Mouse (Mus musculus) G1E (cell line): ENCODE data around the gene Bbs12. TPM values are rescaled to one million over a fixed set of nuclear protein-coding genes. Genes with fewer than 3 reads are reported as not detected.

ENCODE experiments used
- ATAC-seq: 2 replicates; pipeline ENCODE4 v1.8.0; 2016; ENCODE audit warnings: mild to moderate bottlenecking; ENCODE audit not compliant: insufficient number of reproducible peaks, poor library complexity, low FRiP score, severe bottlenecking; ENCODE audit errors: extremely low read depth
- DNase-seq: peaks from one replicate; pipeline ENCODE4 v3.0.0; 2012; ENCODE audit warnings: low spot score
- H3K27me3 ChIP-seq: 2 replicates; pipeline ENCODE4 v1.6.1; 2012; ENCODE audit warnings: mild to moderate bottlenecking, low read length, inconsistent platforms; ENCODE audit not compliant: insufficient read depth
- H3K36me3 ChIP-seq: replicated peaks from 2 replicates; pipeline ENCODE3; 2012; ENCODE audit warnings: mild to moderate bottlenecking, inconsistent platforms
- H3K4me1 ChIP-seq: 2 replicates; pipeline ENCODE4 v1.6.1; 2012; ENCODE audit warnings: low read depth, low read length, inconsistent platforms, mixed read lengths; ENCODE audit not compliant: insufficient read depth
- H3K4me3 ChIP-seq: 2 replicates; pipeline ENCODE4 v1.5.1; 2012; ENCODE audit warnings: low read depth, mild to moderate bottlenecking, inconsistent platforms, low read length, moderate library complexity, mixed read lengths
- H3K9me3 ChIP-seq: replicated peaks from 2 replicates; pipeline ENCODE4 v1.6.1; 2012; ENCODE audit warnings: inconsistent platforms
- CTCF ChIP-seq: IDR thresholded peaks from 2 replicates; pipeline ENCODE4 v1.5.1; 2012; ENCODE audit warnings: low read depth, low read length, inconsistent platforms, mixed read lengths
- GATA1 ChIP-seq: IDR thresholded peaks from 2 replicates; pipeline ENCODE4 v1.6.1; 2012; ENCODE audit warnings: borderline replicate concordance, low read length, inconsistent platforms, mixed read lengths
- GATA2 ChIP-seq: IDR thresholded peaks from 2 replicates; pipeline ENCODE4 v1.6.1; 2012; ENCODE audit warnings: low read depth, low read length, inconsistent platforms, borderline replicate concordance
- POLR2AphosphoS5 ChIP-seq: IDR thresholded peaks from 2 replicates; pipeline ENCODE4 v1.6.1; 2012; ENCODE audit warnings: low read depth, low read length, inconsistent platforms; ENCODE audit not compliant: insufficient replicate concordance
- TAL1 ChIP-seq: conservative IDR thresholded peaks from 2 replicates; pipeline ENCODE4 v1.6.1; 2012; ENCODE audit warnings: low read depth, low read length, inconsistent platforms, mixed read lengths
- polyA plus RNA-seq: library from polyadenylated mRNA; stranded (reverse); fragments of >175 nt; gene quantifications from 2 replicates; pipeline ENCODE4 v1.2.3, GENCODE M21; 2012
- total RNA-seq, 2 experiments: library from RNA; stranded (forward) in 1 of 2; stranded (reverse) in 1 of 2; fragments of 200-1000 nt in 1 of 2; fragments of >200 nt in 1 of 2; fragmentation: Nextera tagmentation in 1 of 2; gene quantifications; 2 replicates each; pipeline ENCODE4 v1.2.3; 2014 to 2017

Gene Bbs12
- total and polyA plus RNA-seq, 3 experiments, result 0.52 to 31.6 (median 27.3) TPM

DNA sequence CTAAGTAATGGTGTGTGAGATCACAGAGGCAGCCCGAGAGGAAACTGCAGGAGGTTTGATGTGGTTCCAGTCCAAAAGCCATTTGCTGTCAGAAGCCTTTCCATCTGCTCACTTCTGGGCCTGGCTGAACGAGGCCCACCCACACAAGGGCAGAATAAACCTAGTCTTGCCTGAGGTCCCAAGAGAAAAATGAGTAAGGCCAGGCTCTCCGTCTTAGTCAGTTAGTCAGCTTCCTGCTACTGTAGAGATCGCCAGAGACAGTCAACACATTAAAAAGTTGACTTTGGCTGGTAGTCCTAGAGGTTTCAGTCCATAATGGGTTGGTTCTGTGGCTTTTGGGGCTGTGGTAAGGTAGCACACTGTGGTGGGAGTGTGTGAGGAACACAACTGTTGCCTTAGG, 58.1 kb downstream of the Bbs12 start:
- Histone ChIP-seq H3K27me3 (no peaks in the 10 kb centered on the region; the same call in 1 of the 2 replicates), H3K4me1 (peaks cover 11% of the 10 kb centered on the region), H3K9me3 (no peaks in the 10 kb centered on the region), H3K4me3 (no peak overlapping the region), H3K36me3 (no peaks in the 10 kb centered on the region)
- ATAC-seq (no peak), DNase-seq (no peak)
- TF ChIP-seq CTCF, result no peak
- TF ChIP-seq POLR2AphosphoS5, result no peak
- no peak for TF ChIP-seq GATA2
- no peak for TF ChIP-seq GATA1
- no peak for TF ChIP-seq TAL1

Other genes starting within 250 kb of the Bbs12 start
- not detected in 2 replicates for gene Adad1, start 249.0 kb upstream of the Bbs12 start, total RNA-seq (2014; fragmentation: Nextera tagmentation)
- 0.06 TPM in 1 of 2 replicates, not detected in the other for gene Adad1, start 249.0 kb upstream of the Bbs12 start, total RNA-seq (2017)
- gene Adad1, start 249.0 kb upstream of the Bbs12 start, polyA plus RNA-seq, result not detected in 2 replicates
- gene Il2, start 186.6 kb upstream of the Bbs12 start, total RNA-seq (2014; fragmentation: Nextera tagmentation), result not detected in 2 replicates
- gene Il2, start 186.6 kb upstream of the Bbs12 start, total RNA-seq (2017), result 0.17 TPM in 1 of 2 replicates, not detected in the other
- gene Il2, start 186.6 kb upstream of the Bbs12 start, polyA plus RNA-seq, result not detected in 2 replicates
- gene Il21, start 79.9 kb upstream of the Bbs12 start, total RNA-seq (2014; fragmentation: Nextera tagmentation), result not detected in 2 replicates
- 0.22 and 0.23 TPM in 2 replicates for gene Il21, start 79.9 kb upstream of the Bbs12 start, total RNA-seq (2017)
- not detected in 2 replicates for gene Il21, start 79.9 kb upstream of the Bbs12 start, polyA plus RNA-seq
- 18.2 and 26.3 TPM in 2 replicates for gene Cetn4, start 154 bp downstream of the Bbs12 start, total RNA-seq (2014; fragmentation: Nextera tagmentation)
- 14.8 and 15.7 TPM in 2 replicates for gene Cetn4, start 154 bp downstream of the Bbs12 start, total RNA-seq (2017)
- 6.3 TPM in 2 replicates for gene Cetn4, start 154 bp downstream of the Bbs12 start, polyA plus RNA-seq
- gene Fgf2, start 35.8 kb downstream of the Bbs12 start, total RNA-seq (2014; fragmentation: Nextera tagmentation), result 6.6 and 6.8 TPM in 2 replicates
- 3.9 and 4.9 TPM in 2 replicates for gene Fgf2, start 35.8 kb downstream of the Bbs12 start, total RNA-seq (2017)
- gene Fgf2, start 35.8 kb downstream of the Bbs12 start, polyA plus RNA-seq, result 0.37 and 0.95 TPM in 2 replicates
- gene Spata5, start 107.3 kb downstream of the Bbs12 start, total RNA-seq (2014; fragmentation: Nextera tagmentation), result 56.8 and 66.8 TPM in 2 replicates
- 175 and 176 TPM in 2 replicates for gene Spata5, start 107.3 kb downstream of the Bbs12 start, total RNA-seq (2017)
- 16.2 and 25.1 TPM in 2 replicates for gene Spata5, start 107.3 kb downstream of the Bbs12 start, polyA plus RNA-seq
- 9.6 and 10.6 TPM in 2 replicates for gene Nudt6, start 107.7 kb downstream of the Bbs12 start, total RNA-seq (2014; fragmentation: Nextera tagmentation)
- gene Nudt6, start 107.7 kb downstream of the Bbs12 start, total RNA-seq (2017), result 12.4 and 14.7 TPM in 2 replicates
- 11.5 and 14.2 TPM in 2 replicates for gene Nudt6, start 107.7 kb downstream of the Bbs12 start, polyA plus RNA-seq